Mouse (Mus musculus): ENCODE measurements at regions not wholly inside any gene's neighbourhood (a gene's known extent, or its start where the extent isn't known, plus 50 kb on each side); places are given as distances from the start of the nearest gene placed in this dataset.
"Not testable (repeated sequence)": the region's sequence is repeated elsewhere in the genome, so short reads cannot be mapped to it uniquely, and the experiment has no call there.

DNA sequence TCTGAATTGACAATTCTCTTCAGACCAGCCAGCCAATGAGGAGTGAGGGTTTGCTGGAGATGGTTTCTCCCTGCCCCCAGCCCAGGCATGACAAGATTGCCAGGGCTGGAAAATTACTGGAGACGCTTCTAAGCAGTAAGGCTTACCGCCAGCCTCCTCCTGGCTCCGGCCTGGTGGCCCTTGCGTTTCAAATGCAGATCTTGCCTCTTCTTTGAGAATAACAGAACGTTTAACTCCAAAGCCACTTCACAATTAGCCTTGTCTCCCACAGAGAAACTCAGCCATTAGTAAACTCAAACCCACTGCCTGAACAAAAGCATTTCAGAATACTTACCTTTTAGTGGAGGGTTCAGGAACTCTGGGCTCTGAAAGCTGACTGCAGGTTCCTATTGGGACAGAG lies 150.6 kb upstream of the Ajap1 start:
- TF ChIP-seq POLR2A (IDR thresholded peaks at IDR 0.05; ENCODE audit: borderline replicate concordance, extremely low read depth, insufficient read depth, insufficient read length), result no peak
- no peak for ATAC-seq (ENCODE audit: low FRiP score, low read depth)
- Histone ChIP-seq H3K9me3 (ENCODE audit: control insufficient read depth, low read length) (no peaks in the 10 kb centered on the region), H3K4me3 (replicated peaks; ENCODE audit: low read length) (no peak overlapping the region), H3K27me3 (ENCODE audit: control insufficient read depth, insufficient read depth, low read length) (no peaks in the 10 kb centered on the region), H3K27ac (replicated peaks; ENCODE audit: low read depth, low read length) (no peak overlapping the region), H3K4me2 (replicated peaks; ENCODE audit: low read depth, low read length, severe bottlenecking) (no peak overlapping the region), H3K36me3 (ENCODE audit: control insufficient read depth, insufficient read depth, low read length) (no peaks in the 10 kb centered on the region), H3K4me1 (ENCODE audit: control insufficient read depth, insufficient read depth, low read length) (no peaks in the 10 kb centered on the region), H3K9ac (ENCODE audit: low read depth, low read length, severe bottlenecking) (no peak overlapping the region)
- DNase-seq (ENCODE audit: low spot score), result no peak
- WGBS, result 24% methylated on average over 5 of the region's 5 CpGs

DNA sequence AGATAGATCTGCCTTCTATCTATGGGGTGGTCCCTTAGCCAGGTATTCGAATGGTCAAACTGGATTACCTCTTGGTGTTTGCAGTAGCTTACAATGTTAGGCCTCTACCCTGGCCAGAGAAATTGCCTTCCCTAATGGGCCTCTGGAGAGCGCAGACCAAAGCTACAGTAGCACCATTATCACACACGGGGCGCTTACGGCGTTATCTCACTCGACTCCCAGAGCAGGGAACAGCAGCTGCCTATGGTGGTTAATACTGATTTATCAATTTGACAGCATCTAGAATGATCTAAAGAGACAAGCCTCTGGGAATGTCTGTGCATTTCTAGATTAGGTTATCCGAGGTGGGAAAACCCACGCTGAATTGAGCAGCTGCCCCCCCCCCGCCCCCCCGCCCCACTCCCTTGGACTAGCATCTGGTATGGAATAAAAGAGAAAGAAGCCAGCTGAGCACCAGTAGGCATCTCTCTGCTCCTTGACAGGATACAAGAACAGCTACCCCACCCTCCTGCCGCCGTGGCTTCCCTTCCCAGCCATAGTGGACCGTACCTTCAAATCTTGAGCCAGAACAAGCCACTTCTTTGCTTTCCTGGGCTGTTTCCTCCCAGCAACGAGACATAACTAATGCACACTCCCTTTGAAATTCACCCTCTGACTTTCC lies 151.7 kb upstream of the Ajap1 start:
- Histone ChIP-seq H3K27ac (replicated peaks; ENCODE audit: low read depth, low read length) (no peak overlapping the region), H3K9me3 (ENCODE audit: control insufficient read depth, low read length) (no peaks in the 10 kb centered on the region), H3K4me2 (replicated peaks; ENCODE audit: low read depth, low read length, severe bottlenecking) (no peak overlapping the region), H3K4me1 (ENCODE audit: control insufficient read depth, insufficient read depth, low read length) (no peaks in the 10 kb centered on the region), H3K36me3 (ENCODE audit: control insufficient read depth, insufficient read depth, low read length) (no peaks in the 10 kb centered on the region), H3K9ac (ENCODE audit: low read depth, low read length, severe bottlenecking) (no peak overlapping the region), H3K27me3 (ENCODE audit: control insufficient read depth, insufficient read depth, low read length) (no peaks in the 10 kb centered on the region), H3K4me3 (replicated peaks; ENCODE audit: low read length) (no peak overlapping the region)
- no peak for TF ChIP-seq POLR2A (IDR thresholded peaks at IDR 0.05; ENCODE audit: borderline replicate concordance, extremely low read depth, insufficient read depth, insufficient read length)
- DNase-seq (ENCODE audit: low spot score) (no peak), ATAC-seq (ENCODE audit: low FRiP score, low read depth) (no peak)
- WGBS, result 51% methylated on average over 15 of the region's 15 CpGs

DNA sequence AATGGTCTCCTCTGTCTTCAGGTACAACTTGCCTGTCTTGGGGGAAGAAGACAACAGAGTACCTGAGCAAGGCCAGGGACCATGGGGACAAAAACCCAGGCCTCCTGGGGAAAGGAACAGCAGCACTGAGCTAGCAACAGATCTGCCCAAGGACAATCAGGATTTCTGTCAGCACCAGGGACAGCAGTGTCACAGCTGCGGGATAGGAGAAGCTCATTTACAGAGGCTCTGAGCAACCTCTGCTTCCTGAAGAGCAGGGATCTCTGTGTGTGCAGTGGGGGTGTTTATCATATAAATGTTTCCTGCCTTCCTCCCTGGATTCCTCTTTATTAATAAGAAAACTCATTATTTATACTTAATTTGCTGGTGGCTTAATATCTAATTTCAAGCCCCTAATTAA lies 155.4 kb upstream of the Ajap1 start:
- Histone ChIP-seq H3K4me1 (ENCODE audit: control insufficient read depth, insufficient read depth, low read length) (no peaks in the 10 kb centered on the region), H3K27ac (replicated peaks; ENCODE audit: low read depth, low read length) (no peak overlapping the region), H3K9me3 (ENCODE audit: control insufficient read depth, low read length) (no peaks in the 10 kb centered on the region), H3K9ac (ENCODE audit: low read depth, low read length, severe bottlenecking) (no peak overlapping the region), H3K4me3 (replicated peaks; ENCODE audit: low read length) (no peak overlapping the region), H3K36me3 (ENCODE audit: control insufficient read depth, insufficient read depth, low read length) (no peaks in the 10 kb centered on the region), H3K4me2 (replicated peaks; ENCODE audit: low read depth, low read length, severe bottlenecking) (no peak overlapping the region), H3K27me3 (ENCODE audit: control insufficient read depth, insufficient read depth, low read length) (no peaks in the 10 kb centered on the region)
- no peak for DNase-seq (ENCODE audit: low spot score)
- ATAC-seq (ENCODE audit: low FRiP score, low read depth), result no peak
- WGBS, result 6% methylated on average over 1 of the region's 1 CpGs
- TF ChIP-seq POLR2A (IDR thresholded peaks at IDR 0.05; ENCODE audit: borderline replicate concordance, extremely low read depth, insufficient read depth, insufficient read length), result no peak

DNA sequence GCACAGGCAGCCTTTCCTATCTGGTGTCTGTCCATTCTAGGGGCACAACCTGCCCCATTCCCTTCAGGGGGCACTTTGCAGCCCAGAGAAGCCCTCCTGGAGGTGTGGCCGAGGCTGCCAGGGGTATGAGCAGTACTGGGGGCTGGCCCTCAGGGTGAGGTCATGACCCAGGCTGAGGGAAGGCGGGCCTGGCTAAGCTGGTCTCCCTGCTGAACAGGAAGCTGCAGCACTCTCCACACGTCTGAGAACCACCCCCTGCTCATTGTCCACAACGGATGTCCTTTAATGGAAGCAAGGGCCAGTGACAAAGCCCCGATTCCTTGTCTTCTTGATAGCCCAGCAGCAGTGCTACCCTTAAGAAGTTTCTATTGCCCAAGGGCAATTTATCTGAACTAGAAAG lies 169.2 kb upstream of the Ajap1 start:
- H3K27me3 ChIP-seq (ENCODE audit: control insufficient read depth, insufficient read depth, low read length), result no peaks in the 10 kb centered on the region
- no peaks in the 10 kb centered on the region for H3K36me3 ChIP-seq (ENCODE audit: control insufficient read depth, insufficient read depth, low read length)
- no peaks in the 10 kb centered on the region for H3K4me1 ChIP-seq (ENCODE audit: control insufficient read depth, insufficient read depth, low read length)
- 5% methylated on average over 5 of the region's 5 CpGs for WGBS
- no peak overlapping the region for H3K9ac ChIP-seq (ENCODE audit: low read depth, low read length, severe bottlenecking)
- DNase-seq (ENCODE audit: low spot score), result no peak
- no peak for TF ChIP-seq POLR2A (IDR thresholded peaks at IDR 0.05; ENCODE audit: borderline replicate concordance, extremely low read depth, insufficient read depth, insufficient read length)
- ATAC-seq (ENCODE audit: low FRiP score, low read depth), result no peak
- no peaks in the 10 kb centered on the region for H3K9me3 ChIP-seq (ENCODE audit: control insufficient read depth, low read length)
- H3K27ac ChIP-seq (replicated peaks; ENCODE audit: low read depth, low read length), result no peak overlapping the region
- H3K4me3 ChIP-seq (replicated peaks; ENCODE audit: low read length), result no peak overlapping the region
- no peak overlapping the region for H3K4me2 ChIP-seq (replicated peaks; ENCODE audit: low read depth, low read length, severe bottlenecking)

DNA sequence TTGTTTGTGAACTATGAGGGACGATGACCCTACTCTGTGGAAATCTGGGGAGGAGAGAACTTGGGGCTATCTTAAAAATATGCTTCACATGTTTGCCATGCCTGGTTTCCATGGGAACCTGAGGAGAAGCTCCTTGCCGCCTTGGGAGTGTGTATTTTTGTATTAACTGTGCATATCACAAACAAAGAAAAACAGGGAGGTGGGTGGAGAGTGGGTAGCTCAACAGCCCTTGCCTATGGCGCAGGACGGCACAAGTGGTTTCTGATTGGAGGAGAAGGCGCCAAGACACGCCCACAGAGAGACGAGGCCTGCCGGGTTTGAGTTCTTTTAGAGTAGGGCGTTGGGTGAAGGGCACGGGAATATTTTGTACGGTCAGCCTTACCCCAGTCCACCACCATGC lies 170.2 kb upstream of the Ajap1 start:
- WGBS, result 91% methylated on average over 11 of the region's 11 CpGs
- TF ChIP-seq POLR2A (IDR thresholded peaks at IDR 0.05; ENCODE audit: borderline replicate concordance, extremely low read depth, insufficient read depth, insufficient read length), result no peak

DNA sequence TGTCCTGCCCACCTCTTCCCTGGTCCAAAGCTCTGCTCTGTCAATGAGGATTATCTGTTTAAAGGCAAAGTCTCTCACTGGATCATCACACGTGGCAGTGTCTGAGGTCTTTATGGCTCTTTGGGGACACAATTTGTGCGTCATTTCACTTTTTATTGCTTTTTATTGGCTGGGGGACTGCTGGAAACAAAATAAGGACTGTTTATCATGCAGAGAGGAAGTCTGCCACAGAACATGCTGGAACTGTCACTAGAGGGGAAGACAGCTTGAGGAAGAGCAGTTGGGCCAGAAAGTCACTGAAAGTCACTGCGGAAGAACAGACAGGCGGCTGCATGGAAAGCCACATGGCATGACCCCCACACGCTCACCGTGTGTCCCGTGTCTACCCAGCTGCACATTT lies 180.1 kb upstream of the Ajap1 start:
- Histone ChIP-seq H3K9ac (ENCODE audit: low read depth, low read length, severe bottlenecking) (no peak overlapping the region), H3K4me1 (ENCODE audit: control insufficient read depth, insufficient read depth, low read length) (no peaks in the 10 kb centered on the region), H3K36me3 (ENCODE audit: control insufficient read depth, insufficient read depth, low read length) (no peaks in the 10 kb centered on the region), H3K4me2 (replicated peaks; ENCODE audit: low read depth, low read length, severe bottlenecking) (no peak overlapping the region), H3K4me3 (replicated peaks; ENCODE audit: low read length) (no peak overlapping the region), H3K27me3 (ENCODE audit: control insufficient read depth, insufficient read depth, low read length) (no peaks in the 10 kb centered on the region), H3K27ac (replicated peaks; ENCODE audit: low read depth, low read length) (no peak overlapping the region), H3K9me3 (ENCODE audit: control insufficient read depth, low read length) (no peaks in the 10 kb centered on the region)
- no peak for DNase-seq (ENCODE audit: low spot score)
- no peak for TF ChIP-seq POLR2A (IDR thresholded peaks at IDR 0.05; ENCODE audit: borderline replicate concordance, extremely low read depth, insufficient read depth, insufficient read length)
- no peak for ATAC-seq (ENCODE audit: low FRiP score, low read depth)
- 59% methylated on average over 7 of the region's 7 CpGs for WGBS

More for the DNA sequence above, 170.2 kb upstream of the Ajap1 start:
- no peaks in the 10 kb centered on the region for H3K27me3 ChIP-seq (ENCODE audit: control insufficient read depth, insufficient read depth, low read length)
- no peak overlapping the region for H3K4me2 ChIP-seq (replicated peaks; ENCODE audit: low read depth, low read length, severe bottlenecking)
- no peak for DNase-seq (ENCODE audit: low spot score)
- H3K9ac ChIP-seq (ENCODE audit: low read depth, low read length, severe bottlenecking), result no peak overlapping the region
- H3K27ac ChIP-seq (replicated peaks; ENCODE audit: low read depth, low read length), result no peak overlapping the region
- H3K36me3 ChIP-seq (ENCODE audit: control insufficient read depth, insufficient read depth, low read length), result no peaks in the 10 kb centered on the region
- no peaks in the 10 kb centered on the region for H3K9me3 ChIP-seq (ENCODE audit: control insufficient read depth, low read length)
- H3K4me3 ChIP-seq (replicated peaks; ENCODE audit: low read length), result no peak overlapping the region
- H3K4me1 ChIP-seq (ENCODE audit: control insufficient read depth, insufficient read depth, low read length), result no peaks in the 10 kb centered on the region
- no peak for ATAC-seq (ENCODE audit: low FRiP score, low read depth)

DNA sequence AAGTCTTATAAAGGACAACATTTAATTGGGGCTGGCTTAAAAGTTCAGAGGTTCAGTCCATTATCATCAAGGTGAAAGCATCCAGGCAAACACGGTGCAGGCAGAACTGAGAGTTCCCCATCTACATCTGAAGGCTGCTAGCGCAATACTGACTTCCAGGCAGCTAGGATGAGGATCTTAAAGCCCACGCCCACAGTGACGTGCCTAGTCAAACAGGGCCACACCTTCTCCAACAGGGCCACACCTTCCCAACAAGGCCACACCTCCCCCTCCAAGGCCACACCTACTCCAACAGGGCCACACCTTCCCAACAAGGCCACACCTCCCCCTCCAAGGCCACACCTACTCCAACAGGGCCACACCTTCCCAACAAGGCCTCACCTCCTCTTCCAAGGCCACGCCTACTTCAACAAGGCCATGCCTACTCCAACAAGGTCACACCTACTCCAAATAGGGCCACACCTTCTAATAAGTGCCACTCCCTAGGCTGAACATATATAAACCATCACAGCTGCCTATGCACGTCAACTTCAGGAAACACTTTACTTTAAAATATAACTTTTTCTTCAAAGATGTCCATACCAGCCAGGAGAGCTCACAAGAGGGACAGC lies 184.1 kb upstream of the Ajap1 start:
- WGBS, result 74% methylated on average over 6 of the region's 6 CpGs
- not testable (repeated sequence) for H3K27ac ChIP-seq (replicated peaks; ENCODE audit: low read depth, low read length); H3K4me1 ChIP-seq (ENCODE audit: control insufficient read depth, insufficient read depth, low read length); H3K27me3 ChIP-seq (ENCODE audit: control insufficient read depth, insufficient read depth, low read length); H3K9ac ChIP-seq (ENCODE audit: low read depth, low read length, severe bottlenecking); ATAC-seq (ENCODE audit: low FRiP score, low read depth); H3K9me3 ChIP-seq (ENCODE audit: control insufficient read depth, low read length); H3K4me3 ChIP-seq (replicated peaks; ENCODE audit: low read length); H3K36me3 ChIP-seq (ENCODE audit: control insufficient read depth, insufficient read depth, low read length); DNase-seq (ENCODE audit: low spot score); H3K4me2 ChIP-seq (replicated peaks; ENCODE audit: low read depth, low read length, severe bottlenecking)

All from limb, embryonic 14.5 days (tissue).